Mouse (Mus musculus) CH12.LX (cell line): ENCODE data around the gene Tmub1.

Experiments used
- HCFC1 ChIP-seq: IDR thresholded peaks from 2 replicates; pipeline ENCODE4 v1.6.1; 2012; ENCODE audit warnings: low read depth, mild to moderate bottlenecking, inconsistent platforms, low read length, improper control_type of control experiment
- MXI1 ChIP-seq: IDR thresholded peaks from 2 replicates; pipeline ENCODE4 v1.6.1; 2011; ENCODE audit warnings: mild to moderate bottlenecking, low read depth, low read length, improper control_type of control experiment
- TCF12 ChIP-seq: IDR thresholded peaks from 2 replicates; pipeline ENCODE4 v1.6.1; 2014; ENCODE audit warnings: low read depth, mild to moderate bottlenecking, inconsistent platforms, low read length, improper control_type of control experiment
- UBTF ChIP-seq: IDR thresholded peaks from 2 replicates; pipeline ENCODE4 v1.6.1; 2012; ENCODE audit warnings: low read depth, mild to moderate bottlenecking, inconsistent platforms, low read length, improper control_type of control experiment, moderate library complexity
- ZMIZ1 ChIP-seq: IDR thresholded peaks from 2 replicates; pipeline ENCODE4 v1.6.1; 2012; ENCODE audit warnings: low read depth, mild to moderate bottlenecking, inconsistent platforms, low read length, improper control_type of control experiment

DNA sequence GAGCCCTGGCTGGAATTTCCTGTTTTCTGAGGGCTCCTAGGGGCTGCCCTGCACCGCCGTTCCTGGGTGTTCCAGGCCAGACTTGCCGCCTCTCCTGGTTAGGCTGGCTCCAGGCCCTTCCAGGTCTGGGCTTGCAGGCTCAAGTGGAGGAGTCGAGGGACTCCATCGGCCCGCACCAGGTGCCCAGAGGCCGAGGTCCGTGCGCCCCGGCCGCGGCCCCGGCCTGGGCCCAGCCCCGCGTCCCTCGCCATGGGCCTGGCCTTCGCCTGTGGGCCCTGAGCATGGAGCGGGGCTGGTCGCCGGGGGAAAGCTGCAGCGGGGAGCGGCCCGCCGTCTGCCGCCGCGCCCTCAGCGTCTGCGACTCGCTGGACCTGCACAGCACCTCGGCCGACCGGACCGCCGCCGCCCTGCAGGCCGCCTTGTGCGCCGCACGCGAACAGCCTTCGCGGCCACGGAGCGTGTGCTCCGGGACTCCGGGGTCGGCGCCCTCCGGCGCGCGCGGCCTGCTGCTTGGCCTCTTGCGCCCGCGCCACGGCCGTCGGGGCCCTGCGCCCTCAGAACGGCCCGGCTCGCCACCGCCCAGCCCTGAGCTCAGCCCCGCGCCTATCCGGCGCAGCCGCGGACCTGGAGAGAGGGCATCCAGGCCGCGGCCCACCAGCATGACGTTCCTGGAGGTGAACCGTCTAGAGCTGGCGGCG is 26.5 kb upstream of the Tmub1 start:
- TF ChIP-seq MXI1: no peak
- no peak for TF ChIP-seq UBTF
- no peak for TF ChIP-seq HCFC1
- TF ChIP-seq ZMIZ1: no peak
- TF ChIP-seq TCF12: no peak
